Mouse (Mus musculus) liver, embryonic 15.5 days (tissue): ENCODE results near the gene Srgap3. TPM values are rescaled to one million over a fixed set of nuclear protein-coding genes. Genes with fewer than 3 reads are reported as not detected.

Experiments used
- ATAC-seq: fragments of 200-750 bp; cut with Nextera tagmentation; 2 replicates; pipeline ENCODE4 v1.8.0; 2017; ENCODE audit warnings: moderate number of reproducible peaks, mild to moderate bottlenecking, moderate library complexity; ENCODE audit not compliant: insufficient read depth
- H3K27ac ChIP-seq: fragments of 300-500 bp; sonication (generic); replicated peaks from 2 replicates; pipeline ENCODE4 v1.5.1; 2015; ENCODE audit warnings: mild to moderate bottlenecking, inconsistent platforms
- H3K27me3 ChIP-seq: fragments of 300-500 bp; sonication (generic); 2 replicates; pipeline ENCODE4 v1.6.1; 2015; ENCODE audit warnings: mild to moderate bottlenecking, inconsistent platforms
- H3K36me3 ChIP-seq: fragments of 300-500 bp; sonication (generic); replicated peaks from 2 replicates; pipeline ENCODE4 v1.6.1; 2015; ENCODE audit warnings: moderate library complexity, mild to moderate bottlenecking, inconsistent platforms
- H3K4me1 ChIP-seq: fragments of 300-500 bp; sonication (generic); replicated peaks from 2 replicates; pipeline ENCODE4 v1.6.1; 2015; ENCODE audit warnings: inconsistent platforms
- H3K4me2 ChIP-seq: fragments of 300-500 bp; sonication (generic); 2 replicates; pipeline ENCODE4 v1.6.1; 2015; ENCODE audit warnings: moderate library complexity, mild to moderate bottlenecking, inconsistent platforms
- H3K4me3 ChIP-seq: fragments of 300-500 bp; sonication (generic); replicated peaks from 2 replicates; pipeline ENCODE4 v1.5.1; 2015; ENCODE audit warnings: mild to moderate bottlenecking, inconsistent platforms
- H3K9ac ChIP-seq: fragments of 300-500 bp; sonication (generic); 2 replicates; pipeline ENCODE4 v1.6.1; 2015; ENCODE audit warnings: moderate library complexity, mild to moderate bottlenecking, inconsistent platforms
- H3K9me3 ChIP-seq: fragments of 300-500 bp; sonication (generic); replicated peaks from 2 replicates; pipeline ENCODE4 v1.6.1; 2016; ENCODE audit warnings: inconsistent platforms
- WGBS: fragments of 180-500 bp; shearing (Covaris S2); methylation state at CpG from one replicate; pipeline ENCODE4 v1.1.7; 2015; ENCODE audit warnings: mixed read lengths; ENCODE audit not compliant: insufficient replicate concordance; 5-methylcytosine and 5-hydroxymethylcytosine counted together
- polyA plus RNA-seq: library from polyadenylated mRNA; unstranded; fragments of >200 nt; fragmentation: Nextera tagmentation; extraction: Ambion mirVana; gene quantifications from 2 replicates; pipeline ENCODE4 v1.2.1, GENCODE M21; 2015

Srgap3 gene
- polyA plus RNA-seq, 1 experiment from 2014 or later: 0.16 TPM

- H3K4me3 ChIP-seq: no peak overlapping the region
- no peaks in the 10 kb centered on the region for H3K36me3 ChIP-seq
- no peaks in the 10 kb centered on the region for H3K27me3 ChIP-seq
- H3K4me1 ChIP-seq: no peaks in the 10 kb centered on the region
- no peak for ATAC-seq
- no peak overlapping the region for H3K27ac ChIP-seq
- no peak overlapping the region for H3K9ac ChIP-seq
- no peaks in the 10 kb centered on the region for H3K9me3 ChIP-seq
- no peak overlapping the region for H3K4me2 ChIP-seq
- 74% methylated on average over 3 of the region's 3 CpGs for WGBS
Measured at GRCm38 (mm10) chr6:112739635-112740034, 207.4 kb downstream of the Srgap3 start.

- peak; percentile 22; the same call in 1 of the 2 replicates for ATAC-seq
- no peaks in the 10 kb centered on the region for H3K27me3 ChIP-seq
Measured at GRCm38 (mm10) chr6:112738924-112739323, 208.1 kb downstream of the Srgap3 start.

GRCm38 (mm10) chr6:112736471-112736870, 210.6 kb downstream of the Srgap3 start:
- no peak overlapping the region for H3K27ac ChIP-seq
- no peak for ATAC-seq
- no peaks in the 10 kb centered on the region for H3K36me3 ChIP-seq
- 70% methylated on average over 3 of the region's 3 CpGs for WGBS
- H3K27me3 ChIP-seq: no peaks in the 10 kb centered on the region
- H3K4me3 ChIP-seq: no peak overlapping the region
- H3K4me2 ChIP-seq: no peak overlapping the region
- H3K9me3 ChIP-seq: no peaks in the 10 kb centered on the region
- no peaks in the 10 kb centered on the region for H3K4me1 ChIP-seq
- H3K9ac ChIP-seq: no peak overlapping the region

More at GRCm38 (mm10) chr6:112738924-112739323, 208.1 kb downstream of the Srgap3 start:
- Histone ChIP-seq H3K4me3 (no peak overlapping the region), H3K9ac (no peak overlapping the region), H3K27ac (no peak overlapping the region), H3K4me1 (no peaks in the 10 kb centered on the region), H3K36me3 (no peaks in the 10 kb centered on the region), H3K9me3 (no peaks in the 10 kb centered on the region), H3K4me2 (no peak overlapping the region)
- 45% methylated on average over 6 of the region's 6 CpGs for WGBS

- no peak overlapping the region for H3K9ac ChIP-seq
- H3K9me3 ChIP-seq: no peaks in the 10 kb centered on the region
- no peaks in the 10 kb centered on the region for H3K4me1 ChIP-seq
- no peaks in the 10 kb centered on the region for H3K27me3 ChIP-seq
- no peak overlapping the region for H3K4me3 ChIP-seq
- no peak overlapping the region for H3K4me2 ChIP-seq
- ATAC-seq: no peak
- no peaks in the 10 kb centered on the region for H3K36me3 ChIP-seq
- H3K27ac ChIP-seq: no peak overlapping the region
- WGBS: 56% methylated on average over 2 of the region's 2 CpGs
Measured at GRCm38 (mm10) chr6:112735054-112735453, 212.0 kb downstream of the Srgap3 start.

- 59% methylated on average over 5 of the region's 5 CpGs for WGBS
- Histone ChIP-seq H3K9ac (no peak overlapping the region), H3K9me3 (no peaks in the 10 kb centered on the region), H3K27me3 (no peaks in the 10 kb centered on the region), H3K27ac (no peak overlapping the region), H3K4me1 (no peaks in the 10 kb centered on the region), H3K36me3 (no peaks in the 10 kb centered on the region), H3K4me3 (no peak overlapping the region), H3K4me2 (no peak overlapping the region)
- ATAC-seq: no peak
Measured at GRCm38 (mm10) chr6:112733942-112734341, 213.1 kb downstream of the Srgap3 start.

GRCm38 (mm10) chr6:112732434-112732833, 214.6 kb downstream of the Srgap3 start:
- Histone ChIP-seq H3K4me2 (no peak overlapping the region), H3K27me3 (no peaks in the 10 kb centered on the region), H3K36me3 (no peaks in the 10 kb centered on the region), H3K4me1 (no peaks in the 10 kb centered on the region), H3K4me3 (no peak overlapping the region), H3K9me3 (no peaks in the 10 kb centered on the region), H3K9ac (no peak overlapping the region), H3K27ac (no peak overlapping the region)
- ATAC-seq: no peak
- WGBS: 75% methylated on average over 3 of the region's 3 CpGs

GRCm38 (mm10) chr6:112731386-112731785, 215.7 kb downstream of the Srgap3 start:
- Histone ChIP-seq H3K4me1 (no peaks in the 10 kb centered on the region), H3K9ac (no peak overlapping the region), H3K27me3 (no peaks in the 10 kb centered on the region), H3K4me3 (no peak overlapping the region), H3K4me2 (no peak overlapping the region), H3K27ac (no peak overlapping the region), H3K9me3 (no peaks in the 10 kb centered on the region), H3K36me3 (no peaks in the 10 kb centered on the region)
- ATAC-seq: no peak
- 77% methylated on average over 10 of the region's 10 CpGs for WGBS

GRCm38 (mm10) chr6:112728760-112729422, 218.2 kb downstream of the Srgap3 start:
- H3K27me3 ChIP-seq: no peaks in the 10 kb centered on the region
- 16% methylated on average over 17 of the region's 17 CpGs for WGBS
- H3K4me1 ChIP-seq: no peaks in the 10 kb centered on the region
- no peaks in the 10 kb centered on the region for H3K9me3 ChIP-seq
- H3K36me3 ChIP-seq: no peaks in the 10 kb centered on the region
- H3K9ac ChIP-seq: no peak overlapping the region
- no peak overlapping the region for H3K27ac ChIP-seq
- H3K4me2 ChIP-seq: peak overlapping the region; percentile 29
- H3K4me3 ChIP-seq: 0 out of 2 replicates have a peak overlapping the region, but pooled peaks have one; percentile 8
- ATAC-seq: no peak

- Histone ChIP-seq H3K36me3 (no peaks in the 10 kb centered on the region), H3K4me2 (no peak overlapping the region), H3K4me3 (no peak overlapping the region), H3K4me1 (no peaks in the 10 kb centered on the region), H3K27me3 (no peaks in the 10 kb centered on the region), H3K27ac (no peak overlapping the region), H3K9me3 (no peaks in the 10 kb centered on the region), H3K9ac (no peak overlapping the region)
- WGBS: 57% methylated on average over 4 of the region's 4 CpGs
- ATAC-seq: no peak
Measured at GRCm38 (mm10) chr6:112725468-112725867, 221.6 kb downstream of the Srgap3 start.

GRCm38 (mm10) chr6:112720409-112721080, 226.5 kb downstream of the Srgap3 start:
- Histone ChIP-seq H3K27ac (no peak overlapping the region), H3K9ac (no peak overlapping the region), H3K36me3 (no peaks in the 10 kb centered on the region), H3K27me3 (no peaks in the 10 kb centered on the region), H3K4me1 (peaks cover 4% of the 10 kb centered on the region; the same call in 1 of the 2 replicates), H3K4me3 (no peak overlapping the region), H3K4me2 (no peak overlapping the region), H3K9me3 (no peaks in the 10 kb centered on the region)
- ATAC-seq: no peak
- 57% methylated on average over 5 of the region's 5 CpGs for WGBS

- H3K4me1 ChIP-seq: peaks cover 4% of the 10 kb centered on the region; the same call in 1 of the 2 replicates
- no peak overlapping the region for H3K4me2 ChIP-seq
- H3K27me3 ChIP-seq: no peaks in the 10 kb centered on the region
- H3K4me3 ChIP-seq: no peak overlapping the region
- no peaks in the 10 kb centered on the region for H3K9me3 ChIP-seq
- ATAC-seq: no peak
- no peak overlapping the region for H3K27ac ChIP-seq
- no peak overlapping the region for H3K9ac ChIP-seq
- H3K36me3 ChIP-seq: no peaks in the 10 kb centered on the region
- WGBS: 79% methylated on average over 1 of the region's 1 CpGs
Measured at GRCm38 (mm10) chr6:112719983-112720382, 227.1 kb downstream of the Srgap3 start.
